Mouse (Mus musculus): ENCODE measurements around the gene Clcf1. TPM values are rescaled to one million over a fixed set of nuclear protein-coding genes. Genes with fewer than 3 reads are reported as not detected.

The Clcf1 gene
- polyA plus RNA-seq (2014; fragmentation: Illumina TruSeq; extraction: RNeasy Lipid Tissue Mini Kit (QIAGEN cat#74804); ENCODE audit: insufficient read depth, low read depth, low replicate concordance) = 7.9 TPM

GRCm38 (mm10) chr19:4214071-4214770, at the start of gene Clcf1, which contains the start of gene AC109138.7:
Gene Clcf1 (plus strand): TSS chr19:4214238.
Gene AC109138.7 (plus strand): TSS chr19:4214357.

GRCm38 (mm10) chr19:4175368-4175947, 38.6 kb upstream of the Clcf1 start, which contains the start of gene Carns1:
Gene Carns1 (minus strand): TSS chr19:4175479.

DNA sequence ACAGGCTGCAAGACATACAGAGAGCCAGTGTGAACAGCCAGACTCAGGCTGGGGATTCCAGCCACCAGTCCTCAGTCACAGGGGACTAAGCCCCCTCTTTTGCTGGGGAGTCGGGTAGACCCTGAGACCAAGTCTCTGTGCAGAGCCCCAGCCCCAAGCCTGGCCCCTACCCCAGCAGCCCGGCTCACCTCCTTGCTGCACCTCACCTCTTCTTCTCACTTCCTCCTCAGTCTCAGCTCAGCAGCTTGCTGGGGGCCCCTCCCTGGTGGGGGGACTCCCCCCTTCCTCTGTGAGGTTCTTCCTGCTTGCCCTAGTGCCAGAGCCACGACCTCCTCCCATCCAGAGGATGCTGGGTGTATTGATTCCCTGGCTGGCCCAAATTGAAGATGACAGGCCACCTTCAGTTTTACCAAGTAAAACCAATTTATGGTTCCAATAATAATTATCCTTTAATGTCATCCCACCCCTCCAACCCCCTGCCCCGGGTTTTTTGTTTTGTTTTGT, 23.2 kb upstream of the Clcf1 start, which contains the start of gene Tbc1d10c:
Tbc1d10c (minus strand) TSS at position 454 of the 504 bp plus-strand sequence.

DNA sequence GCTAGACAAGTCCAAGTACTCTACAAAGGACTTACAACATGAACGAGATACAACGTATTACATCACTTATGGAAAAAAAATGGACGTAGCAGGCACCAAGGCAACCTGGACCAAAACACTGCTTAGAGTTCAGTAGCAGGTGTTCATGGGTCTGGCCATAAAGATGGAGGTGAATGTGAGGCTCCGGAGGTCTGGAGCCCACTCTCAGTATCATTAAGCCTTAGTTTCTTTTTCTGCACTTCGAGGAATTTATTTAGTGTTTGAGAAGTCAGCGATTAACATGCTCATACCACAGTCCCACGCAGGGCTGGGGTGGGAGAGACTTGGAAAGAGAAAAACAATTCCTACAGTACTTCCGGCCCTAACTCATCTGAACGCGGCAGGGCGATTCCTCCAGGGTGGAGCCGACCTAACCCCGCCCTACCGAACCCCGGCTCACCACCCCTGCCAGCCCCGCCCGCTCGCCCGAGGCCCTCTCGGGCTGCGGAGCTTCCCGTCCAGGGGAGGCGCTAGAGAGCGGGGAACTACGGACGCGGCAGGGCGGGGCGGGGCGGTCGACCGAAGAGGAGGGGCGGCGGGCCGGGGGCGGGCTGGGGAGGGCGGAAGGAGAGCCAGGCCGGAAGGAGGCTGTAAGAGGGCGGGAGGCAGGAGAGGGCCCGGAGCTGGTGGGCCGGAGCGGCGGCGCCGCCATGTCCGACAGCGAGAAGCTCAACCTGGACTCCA, 22.3 kb upstream of the Clcf1 start, which contains the start of gene Ppp1ca:
Ppp1ca (plus strand) TSS at position 538 of the 723 bp plus-strand sequence.

DNA sequence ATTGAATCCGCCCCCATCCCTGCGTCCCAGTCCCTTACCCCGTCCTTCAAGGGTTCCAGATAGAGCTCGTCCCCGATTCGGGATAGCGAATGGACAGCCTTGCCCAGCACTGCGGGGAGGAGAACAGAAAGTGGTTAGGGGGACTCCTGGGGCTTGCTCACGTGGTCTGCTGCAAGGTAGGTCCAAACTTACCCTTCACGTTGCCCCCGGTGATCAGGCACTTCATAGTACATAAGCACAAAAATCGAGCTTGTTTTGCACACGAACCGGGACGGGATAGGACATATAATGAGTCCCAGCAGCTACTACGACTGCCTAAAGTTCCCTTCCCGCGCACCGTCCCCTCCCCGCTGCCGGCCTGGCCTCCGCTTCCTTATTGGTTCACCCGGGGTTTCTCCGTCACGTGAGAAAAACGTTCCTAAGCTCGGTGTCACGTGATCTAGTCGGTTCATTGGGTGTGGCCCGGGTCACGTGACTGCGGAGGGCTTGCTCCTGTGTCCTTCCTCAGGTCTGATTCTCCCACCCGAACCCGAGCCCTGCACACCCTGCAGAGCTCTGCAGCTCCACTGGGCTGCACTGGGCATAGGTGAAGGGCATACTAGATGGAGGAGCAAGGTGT, 12.6 kb upstream of the Clcf1 start, which contains the start of gene Rad9a:
Rad9a (minus strand) TSS at position 372 of the 619 bp plus-strand sequence.

DNA sequence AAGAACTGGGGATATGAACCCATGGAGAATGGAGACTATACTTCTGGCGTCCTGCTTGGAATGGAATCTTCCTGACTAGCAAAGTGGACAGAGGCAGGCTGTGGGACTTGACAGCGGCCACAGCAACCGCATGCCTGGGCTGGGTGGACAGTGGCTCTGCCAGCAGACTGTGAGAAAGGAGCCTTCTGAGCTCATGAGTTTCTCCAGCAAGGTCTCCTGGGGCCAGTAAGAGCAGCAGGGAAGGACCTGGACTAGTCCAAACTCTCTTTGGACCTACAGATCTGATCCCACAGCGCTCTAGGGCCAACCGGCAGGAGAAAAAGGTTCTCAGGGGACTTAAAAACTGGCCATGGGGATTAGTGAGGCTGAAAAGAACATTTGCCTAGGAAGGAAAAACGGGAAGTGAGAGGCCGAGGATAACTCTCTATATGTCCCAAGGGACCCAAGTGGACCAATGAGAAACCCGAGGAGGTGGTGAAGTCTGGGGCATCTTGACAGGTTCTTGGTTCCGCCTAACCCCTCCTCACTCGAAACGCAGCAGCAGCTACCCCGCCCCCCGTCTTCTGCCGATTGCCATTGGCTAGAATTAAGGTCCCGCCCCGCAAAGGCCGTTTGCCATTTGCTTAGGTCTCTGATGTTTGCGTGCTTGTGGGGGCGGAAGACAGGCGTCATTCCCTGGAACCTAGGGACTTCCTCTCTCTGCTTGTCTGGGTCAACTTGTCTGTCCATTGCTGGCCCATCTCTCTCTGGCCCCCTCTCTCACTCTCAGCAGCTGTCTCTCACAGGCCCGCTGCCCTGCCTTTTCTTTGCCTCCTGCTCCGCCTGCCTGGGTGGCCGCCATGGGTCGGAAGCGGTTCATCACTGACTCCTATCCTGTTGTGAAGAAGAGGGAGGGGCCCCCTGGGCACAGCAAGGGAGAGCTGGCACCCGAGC, 17.5 kb downstream of the Clcf1 start, which contains the start of gene Pold4:
Pold4 (plus strand) TSS at position 647 of the 933 bp plus-strand sequence.

GRCm38 (mm10) chr19:4268566-4269361, 54.7 kb downstream of the Clcf1 start, which contains the start of gene Ssh3:
Gene Ssh3 (minus strand): TSS chr19:4269180.

Other genes starting within 250 kb of the Clcf1 start
- 0.83 TPM for gene Aldh3b2, start 241.9 kb upstream of the Clcf1 start, polyA plus RNA-seq (2014; fragmentation: Illumina TruSeq; extraction: RNeasy Lipid Tissue Mini Kit (QIAGEN cat#74804); ENCODE audit: insufficient read depth, low read depth, low replicate concordance)
- gene Acy3, start 227.7 kb upstream of the Clcf1 start, polyA plus RNA-seq (2014; fragmentation: Illumina TruSeq; extraction: RNeasy Lipid Tissue Mini Kit (QIAGEN cat#74804); ENCODE audit: insufficient read depth, low read depth, low replicate concordance) = 10.1 TPM
- gene Tbx10, start 221.5 kb upstream of the Clcf1 start, polyA plus RNA-seq (2014; fragmentation: Illumina TruSeq; extraction: RNeasy Lipid Tissue Mini Kit (QIAGEN cat#74804); ENCODE audit: insufficient read depth, low read depth, low replicate concordance) = not detected
- gene Nudt8, start 213.7 kb upstream of the Clcf1 start, polyA plus RNA-seq (2014; fragmentation: Illumina TruSeq; extraction: RNeasy Lipid Tissue Mini Kit (QIAGEN cat#74804); ENCODE audit: insufficient read depth, low read depth, low replicate concordance) = 19.1 TPM
- gene Gm49405, start 213.6 kb upstream of the Clcf1 start, polyA plus RNA-seq (2014; fragmentation: Illumina TruSeq; extraction: RNeasy Lipid Tissue Mini Kit (QIAGEN cat#74804); ENCODE audit: insufficient read depth, low read depth, low replicate concordance) = 0.23 TPM
- gene Doc2g, start 210.9 kb upstream of the Clcf1 start, polyA plus RNA-seq (2014; fragmentation: Illumina TruSeq; extraction: RNeasy Lipid Tissue Mini Kit (QIAGEN cat#74804); ENCODE audit: insufficient read depth, low read depth, low replicate concordance) = 4.9 TPM
- gene Ndufv1, start 201.4 kb upstream of the Clcf1 start, polyA plus RNA-seq (2014; fragmentation: Illumina TruSeq; extraction: RNeasy Lipid Tissue Mini Kit (QIAGEN cat#74804); ENCODE audit: insufficient read depth, low read depth, low replicate concordance) = 85.5 TPM
- gene Gstp1, start 176.3 kb upstream of the Clcf1 start, polyA plus RNA-seq (2014; fragmentation: Illumina TruSeq; extraction: RNeasy Lipid Tissue Mini Kit (QIAGEN cat#74804); ENCODE audit: insufficient read depth, low read depth, low replicate concordance) = 401 TPM
- 28.2 TPM for gene Gstp2, start 168.2 kb upstream of the Clcf1 start, polyA plus RNA-seq (2014; fragmentation: Illumina TruSeq; extraction: RNeasy Lipid Tissue Mini Kit (QIAGEN cat#74804); ENCODE audit: insufficient read depth, low read depth, low replicate concordance)
- gene Gstp3, start 154.7 kb upstream of the Clcf1 start, polyA plus RNA-seq (2014; fragmentation: Illumina TruSeq; extraction: RNeasy Lipid Tissue Mini Kit (QIAGEN cat#74804); ENCODE audit: insufficient read depth, low read depth, low replicate concordance) = 10.6 TPM
- gene Cabp2, start 132.7 kb upstream of the Clcf1 start, polyA plus RNA-seq (2014; fragmentation: Illumina TruSeq; extraction: RNeasy Lipid Tissue Mini Kit (QIAGEN cat#74804); ENCODE audit: insufficient read depth, low read depth, low replicate concordance) = 0.93 TPM
- 128 TPM for gene Cdk2ap2, start 117.1 kb upstream of the Clcf1 start, polyA plus RNA-seq (2014; fragmentation: Illumina TruSeq; extraction: RNeasy Lipid Tissue Mini Kit (QIAGEN cat#74804); ENCODE audit: insufficient read depth, low read depth, low replicate concordance)
- gene Pitpnm1, start 114.2 kb upstream of the Clcf1 start, polyA plus RNA-seq (2014; fragmentation: Illumina TruSeq; extraction: RNeasy Lipid Tissue Mini Kit (QIAGEN cat#74804); ENCODE audit: insufficient read depth, low read depth, low replicate concordance) = 24.1 TPM
- 110 TPM for gene Aip, start 88.4 kb upstream of the Clcf1 start, polyA plus RNA-seq (2014; fragmentation: Illumina TruSeq; extraction: RNeasy Lipid Tissue Mini Kit (QIAGEN cat#74804); ENCODE audit: insufficient read depth, low read depth, low replicate concordance)
- not detected for gene Gpr152, start 74.5 kb upstream of the Clcf1 start, polyA plus RNA-seq (2014; fragmentation: Illumina TruSeq; extraction: RNeasy Lipid Tissue Mini Kit (QIAGEN cat#74804); ENCODE audit: insufficient read depth, low read depth, low replicate concordance)
- gene Cabp4, start 70.2 kb upstream of the Clcf1 start, polyA plus RNA-seq (2014; fragmentation: Illumina TruSeq; extraction: RNeasy Lipid Tissue Mini Kit (QIAGEN cat#74804); ENCODE audit: insufficient read depth, low read depth, low replicate concordance) = not detected
- 121 TPM for gene Coro1b, start 65.6 kb upstream of the Clcf1 start, polyA plus RNA-seq (2014; fragmentation: Illumina TruSeq; extraction: RNeasy Lipid Tissue Mini Kit (QIAGEN cat#74804); ENCODE audit: insufficient read depth, low read depth, low replicate concordance)
- gene Ptprcap, start 60.6 kb upstream of the Clcf1 start, polyA plus RNA-seq (2014; fragmentation: Illumina TruSeq; extraction: RNeasy Lipid Tissue Mini Kit (QIAGEN cat#74804); ENCODE audit: insufficient read depth, low read depth, low replicate concordance) = 41.4 TPM
- 19.1 TPM for gene Rps6kb2, start 50.9 kb upstream of the Clcf1 start, polyA plus RNA-seq (2014; fragmentation: Illumina TruSeq; extraction: RNeasy Lipid Tissue Mini Kit (QIAGEN cat#74804); ENCODE audit: insufficient read depth, low read depth, low replicate concordance)
- gene Carns1, start 38.8 kb upstream of the Clcf1 start, polyA plus RNA-seq (2014; fragmentation: Illumina TruSeq; extraction: RNeasy Lipid Tissue Mini Kit (QIAGEN cat#74804); ENCODE audit: insufficient read depth, low read depth, low replicate concordance) = 2.5 TPM
- 22.1 TPM for gene Tbc1d10c, start 23.0 kb upstream of the Clcf1 start, polyA plus RNA-seq (2014; fragmentation: Illumina TruSeq; extraction: RNeasy Lipid Tissue Mini Kit (QIAGEN cat#74804); ENCODE audit: insufficient read depth, low read depth, low replicate concordance)
- 290 TPM for gene Ppp1ca, start 22.2 kb upstream of the Clcf1 start, polyA plus RNA-seq (2014; fragmentation: Illumina TruSeq; extraction: RNeasy Lipid Tissue Mini Kit (QIAGEN cat#74804); ENCODE audit: insufficient read depth, low read depth, low replicate concordance)
- 12.4 TPM for gene Rad9a, start 12.6 kb upstream of the Clcf1 start, polyA plus RNA-seq (2014; fragmentation: Illumina TruSeq; extraction: RNeasy Lipid Tissue Mini Kit (QIAGEN cat#74804); ENCODE audit: insufficient read depth, low read depth, low replicate concordance)
- not detected for gene AC109138.7, start 119 bp downstream of the Clcf1 start, polyA plus RNA-seq (2014; fragmentation: Illumina TruSeq; extraction: RNeasy Lipid Tissue Mini Kit (QIAGEN cat#74804); ENCODE audit: insufficient read depth, low read depth, low replicate concordance)
- 52.0 TPM for gene Pold4, start 17.7 kb downstream of the Clcf1 start, polyA plus RNA-seq (2014; fragmentation: Illumina TruSeq; extraction: RNeasy Lipid Tissue Mini Kit (QIAGEN cat#74804); ENCODE audit: insufficient read depth, low read depth, low replicate concordance)
- gene Ssh3, start 54.9 kb downstream of the Clcf1 start, polyA plus RNA-seq (2014; fragmentation: Illumina TruSeq; extraction: RNeasy Lipid Tissue Mini Kit (QIAGEN cat#74804); ENCODE audit: insufficient read depth, low read depth, low replicate concordance) = 12.9 TPM
- 2.9 TPM for gene Ankrd13d, start 68.9 kb downstream of the Clcf1 start, polyA plus RNA-seq (2014; fragmentation: Illumina TruSeq; extraction: RNeasy Lipid Tissue Mini Kit (QIAGEN cat#74804); ENCODE audit: insufficient read depth, low read depth, low replicate concordance)
- gene Grk2, start 92.0 kb downstream of the Clcf1 start, polyA plus RNA-seq (2014; fragmentation: Illumina TruSeq; extraction: RNeasy Lipid Tissue Mini Kit (QIAGEN cat#74804); ENCODE audit: insufficient read depth, low read depth, low replicate concordance) = 57.2 TPM
- gene Kdm2a, start 184.0 kb downstream of the Clcf1 start, polyA plus RNA-seq (2014; fragmentation: Illumina TruSeq; extraction: RNeasy Lipid Tissue Mini Kit (QIAGEN cat#74804); ENCODE audit: insufficient read depth, low read depth, low replicate concordance) = 12.2 TPM
- gene Rhod, start 225.2 kb downstream of the Clcf1 start, polyA plus RNA-seq (2014; fragmentation: Illumina TruSeq; extraction: RNeasy Lipid Tissue Mini Kit (QIAGEN cat#74804); ENCODE audit: insufficient read depth, low read depth, low replicate concordance) = 10.9 TPM